Mouse (Mus musculus): ENCODE measurements around the gene Galnt17. TPM values are rescaled to one million over a fixed set of nuclear protein-coding genes. Genes with fewer than 3 reads are reported as not detected.
A peak's percentile ranks its signal among the peaks of the same experiment; 100 is the strongest.

Gene Galnt17
- polyA plus RNA-seq, 1 experiment from 2014 or later = 0.29 TPM

DNA sequence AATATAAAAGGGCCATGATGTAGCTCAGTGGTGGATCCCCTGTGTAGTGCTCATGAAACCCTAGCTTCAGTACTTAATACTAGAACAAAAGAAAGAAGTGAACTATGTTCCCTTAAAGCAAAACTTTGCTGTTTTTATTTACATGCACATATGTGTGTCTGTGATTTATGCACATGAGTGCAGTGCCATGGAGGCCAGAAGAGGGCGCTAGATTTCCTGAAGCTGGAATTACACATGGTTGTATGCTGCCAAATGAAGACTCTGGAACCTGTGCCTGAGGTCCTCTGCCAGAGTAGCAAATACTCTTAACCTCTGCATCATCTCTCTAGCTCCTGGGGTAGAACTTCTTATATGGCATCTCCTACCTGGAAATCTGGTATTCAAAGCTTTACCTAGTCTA lies 230.6 kb downstream of the Galnt17 start:
- H3K4me1 ChIP-seq (replicated peaks; ENCODE audit: control insufficient read depth, insufficient read depth, low read length) = no peaks in the 10 kb centered on the region
- no peak overlapping the region for H3K27ac ChIP-seq (ENCODE audit: low read depth, low read length)
- H3K9me3 ChIP-seq (ENCODE audit: control insufficient read depth) = no peaks in the 10 kb centered on the region
- WGBS = 35% methylated on average over 1 of the region's 1 CpGs
- H3K36me3 ChIP-seq (ENCODE audit: control insufficient read depth, insufficient read depth) = no peaks in the 10 kb centered on the region
- no peak overlapping the region for H3K4me2 ChIP-seq (replicated peaks; ENCODE audit: low read depth)
- H3K4me3 ChIP-seq (ENCODE audit: low read depth, low read length) = no peak overlapping the region
- TF ChIP-seq CTCF (IDR thresholded peaks at IDR 0.05; ENCODE audit: low read depth) = peak; percentile 29; the same call in 1 of the 2 replicates
- no peak for ATAC-seq
- no peaks in the 10 kb centered on the region for H3K27me3 ChIP-seq (replicated peaks; ENCODE audit: control insufficient read depth, insufficient read depth, low read length)
- H3K9ac ChIP-seq (ENCODE audit: low read depth, low read length) = no peak overlapping the region

DNA sequence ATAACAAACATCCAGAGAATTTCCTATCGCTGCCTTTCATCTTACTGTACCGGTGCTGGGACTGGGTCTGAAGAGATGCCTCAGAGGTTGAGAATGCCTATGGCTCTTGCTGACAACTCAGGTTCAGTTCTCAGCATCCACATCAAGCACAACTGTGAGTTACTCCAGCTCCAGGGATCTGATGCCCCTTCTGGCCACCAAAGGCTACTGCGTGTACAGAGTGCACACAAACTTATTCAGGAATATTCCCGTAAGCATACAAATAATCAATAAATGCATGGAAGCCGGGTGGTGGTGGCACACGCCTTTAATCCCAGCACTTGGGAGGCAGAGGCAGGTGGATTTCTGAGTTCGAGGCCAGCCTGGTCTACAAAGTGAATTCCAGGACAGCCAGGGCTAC lies 232.5 kb downstream of the Galnt17 start:
- TF ChIP-seq CTCF (IDR thresholded peaks at IDR 0.05; ENCODE audit: low read depth) = peak; percentile 23; the same call in 1 of the 2 replicates
- H3K27ac ChIP-seq (ENCODE audit: low read depth, low read length) = no peak overlapping the region
- H3K4me3 ChIP-seq (ENCODE audit: low read depth, low read length) = no peak overlapping the region
- H3K9me3 ChIP-seq (ENCODE audit: control insufficient read depth) = no peaks in the 10 kb centered on the region
- 86% methylated on average over 7 of the region's 7 CpGs for WGBS
- H3K27me3 ChIP-seq (replicated peaks; ENCODE audit: control insufficient read depth, insufficient read depth, low read length) = no peaks in the 10 kb centered on the region
- H3K4me1 ChIP-seq (replicated peaks; ENCODE audit: control insufficient read depth, insufficient read depth, low read length) = no peaks in the 10 kb centered on the region
- no peaks in the 10 kb centered on the region for H3K36me3 ChIP-seq (ENCODE audit: control insufficient read depth, insufficient read depth)
- no peak overlapping the region for H3K9ac ChIP-seq (ENCODE audit: low read depth, low read length)
- no peak for ATAC-seq
- no peak overlapping the region for H3K4me2 ChIP-seq (replicated peaks; ENCODE audit: low read depth)

DNA sequence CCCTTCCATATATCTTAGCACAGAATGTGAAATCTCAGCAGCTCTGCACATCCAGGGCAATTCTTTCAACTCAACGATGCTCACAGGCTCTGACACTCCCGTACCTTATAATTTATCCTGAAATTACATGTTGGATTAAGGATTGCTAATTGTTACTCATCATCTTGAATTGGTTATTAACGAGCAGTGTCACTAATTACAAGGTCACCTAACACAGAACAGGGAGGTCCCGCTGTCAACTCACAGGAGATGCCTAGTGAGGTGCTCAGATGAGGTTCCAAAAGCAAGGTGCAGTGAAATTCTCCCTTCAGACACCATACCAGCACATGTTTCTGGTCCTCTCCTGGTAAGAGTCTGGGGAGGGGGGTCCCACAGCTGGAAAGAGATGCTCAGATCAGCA lies 234.0 kb downstream of the Galnt17 start:
- Histone ChIP-seq H3K9ac (ENCODE audit: low read depth, low read length) (no peak overlapping the region), H3K9me3 (ENCODE audit: control insufficient read depth) (no peaks in the 10 kb centered on the region), H3K4me3 (ENCODE audit: low read depth, low read length) (no peak overlapping the region), H3K4me2 (replicated peaks; ENCODE audit: low read depth) (no peak overlapping the region), H3K36me3 (ENCODE audit: control insufficient read depth, insufficient read depth) (no peaks in the 10 kb centered on the region), H3K27ac (ENCODE audit: low read depth, low read length) (no peak overlapping the region), H3K27me3 (replicated peaks; ENCODE audit: control insufficient read depth, insufficient read depth, low read length) (no peaks in the 10 kb centered on the region), H3K4me1 (replicated peaks; ENCODE audit: control insufficient read depth, insufficient read depth, low read length) (no peaks in the 10 kb centered on the region)
- no peak for ATAC-seq
- TF ChIP-seq CTCF (IDR thresholded peaks at IDR 0.05; ENCODE audit: low read depth) = no peak
- 75% methylated on average over 4 of the region's 4 CpGs for WGBS

DNA sequence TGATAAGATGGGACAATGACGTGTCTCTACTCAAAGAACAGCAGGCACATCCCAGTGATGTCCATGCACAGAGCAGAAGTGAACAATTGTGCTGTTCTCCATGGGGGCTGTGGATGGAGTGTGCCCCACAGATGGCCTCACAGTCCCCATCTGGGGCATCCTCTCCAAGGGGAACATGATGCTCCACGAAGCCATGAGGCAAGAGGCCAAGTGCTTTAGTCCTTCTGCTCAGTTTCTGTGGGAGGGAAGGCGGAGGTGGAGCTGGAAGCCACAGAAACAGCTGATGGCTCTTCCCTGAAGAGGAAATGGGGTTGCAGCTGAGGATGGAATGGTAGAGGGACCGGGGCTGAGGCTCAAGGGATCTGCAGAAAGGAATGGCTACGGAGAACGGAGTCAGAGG lies 243.1 kb downstream of the Galnt17 start:
- no peaks in the 10 kb centered on the region for H3K4me1 ChIP-seq (replicated peaks; ENCODE audit: control insufficient read depth, insufficient read depth, low read length)
- WGBS = 83% methylated on average over 6 of the region's 6 CpGs
- H3K9ac ChIP-seq (ENCODE audit: low read depth, low read length) = no peak overlapping the region
- H3K27ac ChIP-seq (ENCODE audit: low read depth, low read length) = no peak overlapping the region
- no peaks in the 10 kb centered on the region for H3K9me3 ChIP-seq (ENCODE audit: control insufficient read depth)
- no peak for ATAC-seq
- H3K36me3 ChIP-seq (ENCODE audit: control insufficient read depth, insufficient read depth) = no peaks in the 10 kb centered on the region
- no peak overlapping the region for H3K4me3 ChIP-seq (ENCODE audit: low read depth, low read length)
- TF ChIP-seq CTCF (IDR thresholded peaks at IDR 0.05; ENCODE audit: low read depth) = no peak
- H3K27me3 ChIP-seq (replicated peaks; ENCODE audit: control insufficient read depth, insufficient read depth, low read length) = no peaks in the 10 kb centered on the region
- H3K4me2 ChIP-seq (replicated peaks; ENCODE audit: low read depth) = no peak overlapping the region

DNA sequence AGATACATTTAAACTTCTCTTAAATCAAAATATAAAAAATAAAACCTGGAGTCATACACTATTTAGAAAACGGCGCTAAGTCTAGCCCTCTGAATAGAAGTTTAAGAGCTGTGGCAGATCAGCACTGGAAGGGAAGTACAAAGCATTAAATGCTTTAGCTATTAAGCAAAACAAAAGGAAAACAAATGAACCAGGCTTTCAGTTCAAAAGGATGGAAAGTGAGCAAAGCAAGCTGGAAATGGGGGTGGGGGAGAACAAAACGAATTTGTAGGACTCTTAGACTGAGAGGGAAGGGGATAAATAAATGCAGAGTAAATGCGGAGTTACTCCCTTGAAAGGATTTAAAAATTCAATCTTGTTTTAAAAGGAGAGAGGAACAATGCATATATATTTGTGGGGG lies 259.8 kb downstream of the Galnt17 start:
- 57% methylated on average over 4 of the region's 4 CpGs for WGBS
- no peak for ATAC-seq

DNA sequence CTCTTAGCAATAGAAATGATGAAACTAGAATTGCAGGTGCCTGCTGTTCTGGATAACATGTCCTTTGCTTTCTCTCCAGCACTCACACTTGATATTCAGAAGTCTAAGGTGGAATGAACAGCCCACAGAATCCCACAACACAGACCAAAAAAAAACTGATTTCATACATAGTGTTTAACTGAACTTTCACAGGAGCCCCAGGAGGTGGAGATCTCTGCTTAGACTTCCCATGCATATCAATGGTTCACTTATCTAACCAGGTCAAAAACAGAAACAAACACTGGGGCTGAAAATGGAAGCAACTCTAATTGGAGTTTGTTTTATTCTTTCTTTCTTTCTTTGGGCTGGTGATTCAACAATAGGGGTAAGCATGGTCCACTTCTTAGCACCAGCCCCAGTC lies 265.2 kb downstream of the Galnt17 start:
- Histone ChIP-seq H3K4me3 (ENCODE audit: low read depth, low read length) (no peak overlapping the region), H3K36me3 (ENCODE audit: control insufficient read depth, insufficient read depth) (no peaks in the 10 kb centered on the region), H3K27ac (ENCODE audit: low read depth, low read length) (no peak overlapping the region), H3K4me1 (replicated peaks; ENCODE audit: control insufficient read depth, insufficient read depth, low read length) (no peaks in the 10 kb centered on the region), H3K9ac (ENCODE audit: low read depth, low read length) (no peak overlapping the region), H3K27me3 (replicated peaks; ENCODE audit: control insufficient read depth, insufficient read depth, low read length) (no peaks in the 10 kb centered on the region), H3K9me3 (ENCODE audit: control insufficient read depth) (no peaks in the 10 kb centered on the region), H3K4me2 (replicated peaks; ENCODE audit: low read depth) (no peak overlapping the region)
- peak; percentile 30 for TF ChIP-seq CTCF (IDR thresholded peaks at IDR 0.05; ENCODE audit: low read depth)
- ATAC-seq = no peak

More for the DNA sequence above, 259.8 kb downstream of the Galnt17 start:
- no peak for TF ChIP-seq CTCF (IDR thresholded peaks at IDR 0.05; ENCODE audit: low read depth)
- Histone ChIP-seq H3K9me3 (ENCODE audit: control insufficient read depth) (no peaks in the 10 kb centered on the region), H3K4me1 (replicated peaks; ENCODE audit: control insufficient read depth, insufficient read depth, low read length) (no peaks in the 10 kb centered on the region), H3K9ac (ENCODE audit: low read depth, low read length) (no peak overlapping the region), H3K4me2 (replicated peaks; ENCODE audit: low read depth) (no peak overlapping the region), H3K27ac (ENCODE audit: low read depth, low read length) (no peak overlapping the region), H3K36me3 (ENCODE audit: control insufficient read depth, insufficient read depth) (no peaks in the 10 kb centered on the region), H3K4me3 (ENCODE audit: low read depth, low read length) (no peak overlapping the region), H3K27me3 (replicated peaks; ENCODE audit: control insufficient read depth, insufficient read depth, low read length) (no peaks in the 10 kb centered on the region)

DNA sequence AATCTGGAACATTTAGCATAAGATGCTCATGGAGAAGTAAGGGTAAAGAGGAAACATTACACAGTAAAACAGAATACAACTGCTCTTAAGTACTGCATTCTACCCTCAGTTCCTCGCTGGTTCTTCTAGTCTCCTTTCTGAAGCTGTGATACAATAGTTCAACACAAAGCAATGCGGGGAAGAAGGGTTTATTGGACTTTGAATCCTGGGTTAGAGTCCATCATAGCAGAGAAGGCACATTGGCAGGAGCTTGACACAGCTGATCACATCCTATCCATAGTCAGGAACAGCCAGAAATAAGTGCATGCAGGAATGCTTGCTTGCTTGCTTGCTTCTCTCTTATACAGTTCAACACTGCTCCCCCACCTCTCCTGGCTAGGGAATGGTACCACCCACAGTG lies 267.9 kb downstream of the Galnt17 start:
- Histone ChIP-seq H3K4me1 (replicated peaks; ENCODE audit: control insufficient read depth, insufficient read depth, low read length) (no peaks in the 10 kb centered on the region), H3K9ac (ENCODE audit: low read depth, low read length) (no peak overlapping the region), H3K27me3 (replicated peaks; ENCODE audit: control insufficient read depth, insufficient read depth, low read length) (no peaks in the 10 kb centered on the region), H3K36me3 (ENCODE audit: control insufficient read depth, insufficient read depth) (no peaks in the 10 kb centered on the region), H3K4me2 (replicated peaks; ENCODE audit: low read depth) (no peak overlapping the region), H3K4me3 (ENCODE audit: low read depth, low read length) (no peak overlapping the region), H3K9me3 (ENCODE audit: control insufficient read depth) (no peaks in the 10 kb centered on the region), H3K27ac (ENCODE audit: low read depth, low read length) (no peak overlapping the region)
- no peak for TF ChIP-seq CTCF (IDR thresholded peaks at IDR 0.05; ENCODE audit: low read depth)
- peak; percentile 31; the same call in 1 of the 2 replicates for ATAC-seq
- WGBS = 73% methylated on average over 2 of the region's 2 CpGs

Data from intestine, postnatal 0 days (tissue).